Mouse (Mus musculus) forebrain, embryonic 11.5 days (tissue): Measurements from ENCODE around the gene Eif2b4. TPM values are rescaled to one million over a fixed set of nuclear protein-coding genes. Genes with fewer than 3 reads are reported as not detected.
A peak's percentile ranks its signal among the peaks of the same experiment; 100 is the strongest.

Experiments used
- ATAC-seq: fragments of 200-750 bp; cut with Nextera tagmentation; replicated peaks from 2 replicates; pipeline ENCODE4 v1.8.0; 2017; ENCODE audit warnings: moderate TSS enrichment; ENCODE audit not compliant: low FRiP score
- DNase-seq: peaks from one replicate; pipeline ENCODE4 v3.0.0-alpha.2; 2017; ENCODE audit warnings: low spot score
- H3K27ac ChIP-seq: fragments of 300-500 bp; sonication (generic); 2 replicates; pipeline ENCODE4 v1.5.1; 2014; ENCODE audit warnings: low read depth, low read length
- H3K27me3 ChIP-seq: fragments of 300-500 bp; sonication (generic); 2 replicates; pipeline ENCODE4 v1.6.1; 2014; ENCODE audit warnings: mild to moderate bottlenecking, low read length, mixed read lengths; ENCODE audit not compliant: control insufficient read depth, insufficient read depth
- H3K36me3 ChIP-seq: fragments of 300-500 bp; sonication (generic); 2 replicates; pipeline ENCODE4 v1.6.1; 2014; ENCODE audit warnings: mild to moderate bottlenecking, low read length, moderate library complexity, mixed read lengths; ENCODE audit not compliant: control insufficient read depth, insufficient read depth
- H3K4me1 ChIP-seq: fragments of 300-500 bp; sonication (generic); replicated peaks from 2 replicates; pipeline ENCODE4 v1.6.1; 2014; ENCODE audit warnings: low read length, mixed read lengths; ENCODE audit not compliant: control insufficient read depth, insufficient read depth
- H3K4me2 ChIP-seq: fragments of 300-500 bp; sonication (generic); 2 replicates; pipeline ENCODE4 v1.6.1; 2014; ENCODE audit warnings: low read depth, mild to moderate bottlenecking, low read length, moderate library complexity, mixed read lengths; ENCODE audit not compliant: severe bottlenecking
- H3K4me3 ChIP-seq: fragments of 300-500 bp; sonication (generic); 2 replicates; pipeline ENCODE4 v1.5.1; 2014; ENCODE audit warnings: low read depth, low read length
- H3K9ac ChIP-seq: fragments of 300-500 bp; sonication (generic); 2 replicates; pipeline ENCODE4 v1.6.1; 2014; ENCODE audit warnings: low read length
- H3K9me3 ChIP-seq: fragments of 300-500 bp; sonication (generic); 2 replicates; pipeline ENCODE4 v1.6.1; 2016; ENCODE audit warnings: low read length, mixed read lengths; ENCODE audit not compliant: control insufficient read depth
- WGBS: fragments of 180-500 bp; shearing (Covaris S2); extraction: QIAGEN DNeasy Blood & Tissue Kit; methylation state at CpG from one replicate; pipeline ENCODE4 v1.1.7; 2014; 5-methylcytosine and 5-hydroxymethylcytosine counted together
- polyA plus RNA-seq: library from polyadenylated mRNA; unstranded; fragments of >200 nt; fragmentation: Nextera tagmentation; extraction: Ambion mirVana; gene quantifications from 2 replicates; pipeline ENCODE4 v1.2.1, GENCODE M21; 2014

The Eif2b4 gene
- 68.8 and 83.8 TPM in 2 replicates for polyA plus RNA-seq

GRCm38 (mm10) chr5:31192939-31193630, at the start of gene Eif2b4, which contains the start of gene Snx17:
TSS of gene Eif2b4 (minus strand) at chr5:31193430.
TSS of gene Snx17 (plus strand) at chr5:31193227.
- Histone ChIP-seq H3K4me3 (peak within 1 kb of the TSS; percentile 83), H3K27me3 (no peaks in the 10 kb centered on the region), H3K27ac (peak within 1 kb of the TSS; percentile 58; the same call in 1 of the 2 replicates), H3K4me1 (0 out of 2 replicates have a peak, but pooled peaks cover 3% of the 10 kb centered on the region), H3K36me3 (peaks cover 16% of the 10 kb centered on the region; the same call in 1 of the 2 replicates), H3K9ac (peak within 1 kb of the TSS; percentile 74), H3K4me2 (peak within 1 kb of the TSS; percentile 77), H3K9me3 (no peaks in the 10 kb centered on the region)
- ATAC-seq, result peak; percentile 97
- WGBS, result under 1% methylated on average over 48 of the region's 48 CpGs
- peak; percentile 99 for DNase-seq

- peaks cover 7% of the 10 kb centered on the region; the same call in 1 of the 2 replicates for H3K4me1 ChIP-seq
- peak overlapping the region; percentile 84 for H3K4me2 ChIP-seq
- peaks cover 10% of the 10 kb centered on the region; the same call in 1 of the 2 replicates for H3K36me3 ChIP-seq
- no peaks in the 10 kb centered on the region for H3K9me3 ChIP-seq
- DNase-seq (no peak), ATAC-seq (no peak)
- H3K4me3 ChIP-seq, result peak overlapping the region; percentile 94
- H3K9ac ChIP-seq, result peak overlapping the region; percentile 94; the same call in 1 of the 2 replicates
- 21% methylated on average over 10 of the region's 10 CpGs for WGBS
- no peak overlapping the region for H3K27ac ChIP-seq
- no peaks in the 10 kb centered on the region for H3K27me3 ChIP-seq
These were observed 49.0 kb upstream of the Eif2b4 start for GRCm38 (mm10) chr5:31242191-31242590.

- Histone ChIP-seq H3K9ac (peak overlapping the region; percentile 94), H3K4me3 (peak overlapping the region; percentile 94), H3K36me3 (peaks cover 10% of the 10 kb centered on the region; the same call in 1 of the 2 replicates), H3K27ac (0 out of 2 replicates have a peak overlapping the region, but pooled peaks have one; percentile 10), H3K27me3 (no peaks in the 10 kb centered on the region), H3K4me2 (peak overlapping the region; percentile 84), H3K9me3 (no peaks in the 10 kb centered on the region), H3K4me1 (peaks cover 7% of the 10 kb centered on the region; the same call in 1 of the 2 replicates)
- DNase-seq (peak; percentile 60), ATAC-seq (no peak)
- WGBS, result under 1% methylated on average over 13 of the region's 13 CpGs
These were observed 48.3 kb upstream of the Eif2b4 start for GRCm38 (mm10) chr5:31241522-31242034.

- Histone ChIP-seq H3K4me1 (peaks cover 7% of the 10 kb centered on the region; the same call in 1 of the 2 replicates), H3K4me3 (peak within 1 kb of the TSS; percentile 94), H3K27ac (peak within 1 kb of the TSS; percentile 94), H3K9ac (peak within 1 kb of the TSS; percentile 94), H3K9me3 (no peaks in the 10 kb centered on the region), H3K27me3 (no peaks in the 10 kb centered on the region), H3K4me2 (peak within 1 kb of the TSS; percentile 84), H3K36me3 (peaks cover 10% of the 10 kb centered on the region; the same call in 1 of the 2 replicates)
- DNase-seq (peak; percentile 97), ATAC-seq (peak; percentile 99)
- WGBS, result under 1% methylated on average over 71 of the region's 103 CpGs
These were observed 47.6 kb upstream of the Eif2b4 start, which contains the start of the genes Nrbp1 and Gm9970 for GRCm38 (mm10) chr5:31240637-31241521. TSS of gene Nrbp1 (plus strand) at chr5:31240864. TSS of gene Gm9970 (minus strand) at chr5:31241232.

- Histone ChIP-seq H3K9ac (no peak overlapping the region), H3K27me3 (no peaks in the 10 kb centered on the region), H3K9me3 (no peaks in the 10 kb centered on the region), H3K4me2 (no peak overlapping the region), H3K27ac (no peak overlapping the region), H3K4me1 (no peaks in the 10 kb centered on the region), H3K36me3 (no peaks in the 10 kb centered on the region), H3K4me3 (no peak overlapping the region)
- DNase-seq (no peak), ATAC-seq (no peak)
- 86% methylated on average over 1 of the region's 1 CpGs for WGBS
These were observed 33.4 kb upstream of the Eif2b4 start for GRCm38 (mm10) chr5:31226641-31227040.

- Histone ChIP-seq H3K4me1 (no peaks in the 10 kb centered on the region; the same call in 1 of the 2 replicates), H3K4me2 (no peak overlapping the region), H3K36me3 (no peaks in the 10 kb centered on the region), H3K9me3 (no peaks in the 10 kb centered on the region), H3K4me3 (no peak overlapping the region), H3K27me3 (no peaks in the 10 kb centered on the region), H3K27ac (no peak overlapping the region), H3K9ac (no peak overlapping the region)
- DNase-seq (no peak), ATAC-seq (no peak)
- 95% methylated on average over 9 of the region's 9 CpGs for WGBS
These were observed 29.5 kb upstream of the Eif2b4 start for GRCm38 (mm10) chr5:31222696-31223095.

- H3K4me1 ChIP-seq, result no peaks in the 10 kb centered on the region; the same call in 1 of the 2 replicates
- H3K9ac ChIP-seq, result peak overlapping the region; percentile 92
- peak; percentile 12; the same call in 1 of the 2 replicates for ATAC-seq
- peak overlapping the region; percentile 86 for H3K27ac ChIP-seq
- peak overlapping the region; percentile 95 for H3K4me3 ChIP-seq
- no peaks in the 10 kb centered on the region for H3K9me3 ChIP-seq
- peak overlapping the region; percentile 81 for H3K4me2 ChIP-seq
- WGBS, result 14% methylated on average over 11 of the region's 11 CpGs
- no peaks in the 10 kb centered on the region for H3K27me3 ChIP-seq
- peak; percentile 73 for DNase-seq
- H3K36me3 ChIP-seq, result no peaks in the 10 kb centered on the region
These were observed 28.2 kb upstream of the Eif2b4 start for GRCm38 (mm10) chr5:31221304-31221945.
